In the genomic region with DNA sequence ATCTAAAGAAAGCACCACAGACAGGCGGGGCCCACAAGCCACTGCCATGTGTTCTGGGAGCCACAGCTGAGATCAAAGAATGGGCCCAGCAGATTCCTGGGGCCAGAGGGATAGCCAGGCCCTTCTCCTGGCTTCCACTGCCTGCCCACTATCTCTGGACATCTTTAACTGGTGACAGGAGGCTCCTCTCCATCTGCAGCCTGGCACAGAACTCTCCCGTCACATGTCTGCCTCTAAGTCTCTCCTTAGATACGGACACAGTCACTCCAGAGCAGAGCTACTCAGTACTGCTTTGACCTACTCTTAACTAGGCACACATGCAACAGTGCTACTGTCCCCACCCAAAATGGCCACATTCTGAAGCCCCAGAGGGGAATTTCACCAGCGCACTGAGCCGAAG, we compare ENCODE assay signal across 23 mouse cellular contexts.
DNase-seq lines count a peak whose midpoint lies in the region; ATAC-seq lines count a peak whose summit lies in the region.
"Had no signal": no experiment of that assay in that cellular context is flagged by ENCODE, and none has a peak within 500 bp of the region (broad histone marks: within the 10 kb centered on the region; RNA-seq: fewer than 3 reads in every experiment).

No protein-coding gene starts in this region.

- H3K36me3 ChIP-seq in midbrain, embryonic 11.5 days (ENCODE audit: control insufficient read depth, insufficient read depth, low read length): no peaks in the 10 kb centered on the region
- H3K36me3 ChIP-seq in midbrain, embryonic 16.5 days (ENCODE audit: control insufficient read depth, insufficient read depth, low read length): no peaks in the 10 kb centered on the region
- H3K36me3 ChIP-seq: embryonic facial prominence, embryonic 13.5 days; embryonic facial prominence, embryonic 15.5 days; forebrain, embryonic 10.5 days; G1E had no signal

- 87% methylated on average over 5 of the region's 5 CpGs for WGBS in midbrain, embryonic 11.5 days
- 91% methylated on average over 5 of the region's 5 CpGs for WGBS in midbrain, embryonic 16.5 days

- DNase-seq in adrenal gland, postnatal 14 days: peak; percentile 27
- DNase-seq in adrenal gland, postnatal 10 days: no peak
- DNase-seq in cerebellum, postnatal 14 days: peak; percentile 28 to 32
- DNase-seq in cerebellum, adult 9-10 months: no peak
- peak; percentile 71 for DNase-seq in midbrain, embryonic 11.5 days (ENCODE audit: low spot score, missing footprints)
- DNase-seq: B cell, adult 2 months; cerebellum, adult 11 months; cerebellum, adult 18-20 months; cerebellum, adult 8-10 months; cerebellum, postnatal 25 days; embryo, embryonic 11 days had no signal

- H3K4me3 ChIP-seq in midbrain, embryonic 11.5 days (ENCODE audit: low read depth, low read length): no peak overlapping the region
- no peak overlapping the region for H3K4me3 ChIP-seq in midbrain, embryonic 16.5 days (ENCODE audit: low read depth, low read length)
- H3K4me3 ChIP-seq: embryonic facial prominence, embryonic 13.5 days; embryonic facial prominence, embryonic 15.5 days; erythroblast, embryonic 14.5 days; forebrain, embryonic 10.5 days; forebrain, embryonic 13.5 days had no signal

- H3K9ac ChIP-seq in midbrain, embryonic 11.5 days (ENCODE audit: low read length): no peak overlapping the region
- no peak overlapping the region for H3K9ac ChIP-seq in midbrain, embryonic 16.5 days (ENCODE audit: low read depth, low read length)
- H3K9ac ChIP-seq: embryonic facial prominence, embryonic 13.5 days; embryonic facial prominence, embryonic 15.5 days; forebrain, embryonic 13.5 days had no signal

- no peak overlapping the region for H3K4me2 ChIP-seq in midbrain, embryonic 11.5 days
- no peak overlapping the region for H3K4me2 ChIP-seq in midbrain, embryonic 16.5 days (ENCODE audit: low read length)
- H3K4me2 ChIP-seq: embryonic facial prominence, embryonic 13.5 days; embryonic facial prominence, embryonic 15.5 days; forebrain, embryonic 13.5 days had no signal

- H3K27me3 ChIP-seq in midbrain, embryonic 11.5 days (ENCODE audit: control insufficient read depth, insufficient read depth, low read length): no peaks in the 10 kb centered on the region
- no peaks in the 10 kb centered on the region for H3K27me3 ChIP-seq in midbrain, embryonic 16.5 days (ENCODE audit: control insufficient read depth, insufficient read depth, low read depth, low read length)
- H3K27me3 ChIP-seq: CH12.LX; embryonic facial prominence, embryonic 13.5 days; forebrain, embryonic 13.5 days; Patski had no signal

- H3K4me1 ChIP-seq in midbrain, embryonic 11.5 days (ENCODE audit: control insufficient read depth, insufficient read depth, low read length): no peaks in the 10 kb centered on the region
- no peaks in the 10 kb centered on the region for H3K4me1 ChIP-seq in midbrain, embryonic 16.5 days (ENCODE audit: control insufficient read depth, insufficient read depth, low read length)
- H3K4me1 ChIP-seq: embryonic facial prominence, embryonic 15.5 days; forebrain, embryonic 13.5 days had no signal

- ATAC-seq in midbrain, embryonic 11.5 days (ENCODE audit: low FRiP score): no peak
- no peak for ATAC-seq in midbrain, embryonic 16.5 days
- ATAC-seq: activated CD4-positive, CD25-positive, alpha-beta regulatory T cell, adult 4 months; CD4-positive, CD25-positive, alpha-beta regulatory T cell, adult 4 months; forebrain, embryonic 13.5 days; forebrain, embryonic 16.5 days; Patski had no signal

- no peak overlapping the region for H3K27ac ChIP-seq in midbrain, embryonic 11.5 days (ENCODE audit: low read depth, low read length)
- no peak overlapping the region for H3K27ac ChIP-seq in midbrain, embryonic 16.5 days (ENCODE audit: low read length)
- H3K27ac ChIP-seq: embryonic facial prominence, embryonic 13.5 days; embryonic facial prominence, embryonic 15.5 days; forebrain, embryonic 10.5 days; forebrain, embryonic 13.5 days had no signal

- no peaks in the 10 kb centered on the region for H3K9me3 ChIP-seq in midbrain, embryonic 11.5 days (ENCODE audit: control insufficient read depth, low read length)
- H3K9me3 ChIP-seq in midbrain, embryonic 16.5 days (replicated peaks; ENCODE audit: control insufficient read depth, low read length, poor library complexity, severe bottlenecking): no peaks in the 10 kb centered on the region
- H3K9me3 ChIP-seq: embryonic facial prominence, embryonic 13.5 days; embryonic facial prominence, embryonic 15.5 days; forebrain, embryonic 10.5 days; forebrain, embryonic 13.5 days had no signal

Comparison
In these comparisons a context has a peak if more than half of its experiments do, and no peak if none do; other contexts are left out.
1. DNase-seq: peak in adrenal gland, postnatal 14 days (single experiment), cerebellum, postnatal 14 days (2 of 2) and midbrain, embryonic 11.5 days (single experiment); none in adrenal gland, postnatal 10 days (single experiment) and cerebellum, adult 9-10 months (single experiment).